Mouse (Mus musculus) gonadal fat pad, adult 2 months (tissue): ENCODE results near the gene Erlin1. TPM values are rescaled to one million over a fixed set of nuclear protein-coding genes. Genes with fewer than 3 reads are reported as not detected.

Experiments
- DNase-seq: peaks from one replicate; pipeline ENCODE4 v3.0.0-alpha.2; 2012; ENCODE audit warnings: low read depth
- polyA plus RNA-seq: library from polyadenylated mRNA; depleted of rRNA; stranded (reverse); fragments of >200 nt; gene quantifications from 2 replicates; pipeline ENCODE4 v1.2.3, GENCODE M21; 2012; rRNA removed

Erlin1 gene
- polyA plus RNA-seq, 1 experiment: 9.5 TPM

- DNase-seq: no peak
Observed at GRCm38 (mm10) chr19:43998802-43999527, 70.6 kb downstream of the Erlin1 start.

DNA sequence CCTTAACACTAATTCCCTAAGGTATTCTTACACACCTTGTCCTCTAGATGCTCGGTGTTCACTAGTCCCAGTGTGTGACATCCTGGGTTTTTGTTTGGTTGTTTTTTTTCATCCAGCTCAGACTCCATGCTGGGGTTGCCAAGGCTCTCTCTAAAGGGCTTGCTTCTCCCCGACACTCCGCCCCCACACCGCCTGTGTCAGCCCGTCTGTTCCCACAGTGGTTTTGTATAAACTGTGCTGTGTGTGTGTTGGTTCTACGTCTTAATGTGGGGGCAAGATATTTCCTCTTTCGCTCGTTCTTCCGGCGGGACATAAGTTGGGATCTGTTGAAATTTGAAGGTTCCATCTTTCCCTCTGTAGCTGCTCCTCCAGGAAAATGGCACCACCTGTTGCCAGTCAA lies 71.5 kb downstream of the Erlin1 start:
- no peak for DNase-seq

DNA sequence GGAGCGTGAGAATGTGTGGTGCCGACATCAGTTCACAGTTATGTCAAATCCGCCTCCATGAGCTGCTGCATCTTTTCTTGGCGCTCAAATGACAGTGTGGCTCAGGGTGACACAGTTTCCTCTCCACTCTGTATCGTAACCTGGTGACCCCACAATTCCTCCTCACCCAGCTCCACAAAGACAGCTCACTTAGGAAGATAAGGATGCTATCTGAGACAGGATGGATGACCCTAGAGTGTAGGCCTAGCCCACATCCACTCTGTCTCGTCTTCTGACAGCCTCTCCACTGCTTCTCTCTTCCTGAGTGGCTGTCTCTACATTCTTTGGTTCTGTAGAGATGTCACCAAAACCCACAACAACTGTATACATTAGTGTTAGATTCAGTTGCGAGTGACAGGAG lies 74.2 kb downstream of the Erlin1 start:
- no peak for DNase-seq

GRCm38 (mm10) chr19:43992464-43992863 lies 77.1 kb downstream of the Erlin1 start:
- DNase-seq: no peak

- no peak for DNase-seq
Observed at GRCm38 (mm10) chr19:43990362-43990761, 79.2 kb downstream of the Erlin1 start.

DNA sequence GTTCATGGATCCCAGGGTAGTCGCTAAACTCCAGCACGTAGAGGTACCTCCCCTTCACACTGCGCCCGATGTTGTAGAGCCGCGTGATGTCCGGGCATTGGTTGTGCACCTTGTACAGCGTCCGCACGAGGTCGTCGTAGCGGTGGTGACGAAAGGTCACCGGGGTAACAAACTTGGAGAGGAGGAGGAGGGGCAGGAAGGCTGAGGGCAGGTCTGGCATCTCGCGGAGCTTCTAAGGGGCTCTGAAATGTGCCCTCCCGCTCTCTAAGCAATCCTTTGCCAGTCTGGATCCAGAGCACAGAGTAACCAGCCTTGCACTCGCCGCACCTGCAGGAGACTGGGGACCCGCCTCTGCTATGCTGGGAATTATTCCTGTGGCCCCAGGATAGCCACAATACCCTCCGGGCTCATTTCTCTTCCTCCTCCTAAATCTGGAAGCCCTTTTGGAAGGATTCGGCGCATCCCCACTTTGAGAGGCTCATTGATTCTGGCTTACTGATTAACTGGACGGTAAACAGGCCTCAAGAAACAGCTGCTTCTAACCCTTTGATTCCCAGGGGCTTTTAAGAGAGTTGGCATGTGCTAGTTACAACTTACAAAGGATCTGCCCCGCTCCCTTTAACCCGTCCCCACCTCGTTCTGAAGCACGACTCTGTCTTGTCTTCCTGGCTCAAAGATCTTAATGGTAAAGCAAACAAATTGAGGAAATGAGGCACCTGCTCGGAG lies 83.4 kb downstream of the Erlin1 start, which contains the start of gene Cpn1:
Gene Cpn1, minus strand, starts transcription at position 488 of the 726 bp plus-strand sequence.
- no peak for DNase-seq

Other genes starting within 250 kb of the Erlin1 start
- gene Dnmbp, start 129.6 kb downstream of the Erlin1 start, polyA plus RNA-seq: 31.1 and 31.6 TPM in 2 replicates
- gene Cpn1, start 83.2 kb downstream of the Erlin1 start, polyA plus RNA-seq: 18.6 and 29.0 TPM in 2 replicates
- gene Cyp2c23, start 40.6 kb downstream of the Erlin1 start, polyA plus RNA-seq: 0.25 and 0.31 TPM in 2 replicates
- gene Chuk, start 37.7 kb upstream of the Erlin1 start, polyA plus RNA-seq: 19.4 and 20.0 TPM in 2 replicates
- 8.0 and 8.5 TPM in 2 replicates for gene Cwf19l1, start 66.1 kb upstream of the Erlin1 start, polyA plus RNA-seq
- 21.3 and 22.1 TPM in 2 replicates for gene Bloc1s2, start 76.7 kb upstream of the Erlin1 start, polyA plus RNA-seq
- 0.84 and 1.1 TPM in 2 replicates for gene Pkd2l1, start 122.7 kb upstream of the Erlin1 start, polyA plus RNA-seq
- 6.0 and 11.4 TPM in 2 replicates for gene Scd3, start 133.5 kb upstream of the Erlin1 start, polyA plus RNA-seq
- 426 and 494 TPM in 2 replicates for gene Scd2, start 223.9 kb upstream of the Erlin1 start, polyA plus RNA-seq